Mouse (Mus musculus) liver, embryonic 14.5 days (tissue): ENCODE measurements around the gene Gm42674.

Experiments used
- CTCF ChIP-seq: IDR thresholded peaks from 2 replicates; pipeline ENCODE4 v1.5.1; 2016; ENCODE audit warnings: antibody characterized with exemption, low read depth, control low read depth
- EP300 ChIP-seq: IDR thresholded peaks from 2 replicates; pipeline ENCODE4 v1.6.1; 2016; ENCODE audit warnings: antibody characterized with exemption, low read depth

GRCm38 (mm10) chr3:90575320-90575719 is 26.4 kb upstream of the Gm42674 start:
- no peak for TF ChIP-seq CTCF
- TF ChIP-seq EP300, result no peak
